Mouse (Mus musculus) kidney, postnatal 10 days (tissue): Measurements from ENCODE around the gene Scn8a.
A peak's percentile ranks its signal among the peaks of the same experiment; 100 is the strongest.
"Not testable (repeated sequence)": the region's sequence is repeated elsewhere in the genome, so short reads cannot be mapped to it uniquely, and the experiment has no call there.

Source experiments
- DNase-seq: peaks from one replicate; pipeline ENCODE4 v3.0.0; 2021; ENCODE audit warnings: mixed read lengths

Gene Scn8a

GRCm38 (mm10) chr15:100869558-100869957 is at the start of gene Scn8a:
Gene Scn8a (plus strand): TSS chr15:100869858.
- DNase-seq, result no peak

- peak; percentile 64 for DNase-seq
These were observed 47.8 kb upstream of the Scn8a start for GRCm38 (mm10) chr15:100821824-100822223.

- not testable (repeated sequence) for DNase-seq
These were observed 47.3 kb upstream of the Scn8a start for GRCm38 (mm10) chr15:100822370-100822769.

GRCm38 (mm10) chr15:100825249-100825856 is 44.3 kb upstream of the Scn8a start:
- DNase-seq, result no peak

- no peak for DNase-seq
These were observed 43.6 kb upstream of the Scn8a start for GRCm38 (mm10) chr15:100826076-100826475.

GRCm38 (mm10) chr15:100829775-100830174 is 39.9 kb upstream of the Scn8a start:
- no peak for DNase-seq

- no peak for DNase-seq
These were observed 39.0 kb upstream of the Scn8a start for GRCm38 (mm10) chr15:100830682-100831081.

- DNase-seq, result no peak
These were observed 37.5 kb upstream of the Scn8a start for GRCm38 (mm10) chr15:100832144-100832543.

GRCm38 (mm10) chr15:100832784-100833183 is 36.9 kb upstream of the Scn8a start:
- peak; percentile 7 for DNase-seq

GRCm38 (mm10) chr15:100836729-100837128 is 32.9 kb upstream of the Scn8a start:
- no peak for DNase-seq

GRCm38 (mm10) chr15:100838607-100839207 is 31.0 kb upstream of the Scn8a start:
- peak; percentile 82 for DNase-seq

- DNase-seq, result no peak
These were observed 25.3 kb upstream of the Scn8a start for GRCm38 (mm10) chr15:100844336-100844735.

- peak; percentile 77 for DNase-seq
These were observed 24.4 kb upstream of the Scn8a start for GRCm38 (mm10) chr15:100845049-100845879.

- no peak for DNase-seq
These were observed 22.5 kb upstream of the Scn8a start for GRCm38 (mm10) chr15:100847193-100847592.

- no peak for DNase-seq
These were observed 12.1 kb upstream of the Scn8a start for GRCm38 (mm10) chr15:100857586-100857985.

- DNase-seq, result no peak
These were observed 8.8 kb upstream of the Scn8a start for GRCm38 (mm10) chr15:100860856-100861255.

- no peak for DNase-seq
These were observed 4.1 kb upstream of the Scn8a start for GRCm38 (mm10) chr15:100865556-100865955.

- peak; percentile 81 for DNase-seq
These were observed 530 bp downstream of the Scn8a start for GRCm38 (mm10) chr15:100870001-100870774.

- DNase-seq, result peak; percentile 72
These were observed 1.1 kb downstream of the Scn8a start for GRCm38 (mm10) chr15:100870775-100871106.

GRCm38 (mm10) chr15:100871107-100872011 is 1.7 kb downstream of the Scn8a start:
- DNase-seq, result no peak

GRCm38 (mm10) chr15:100873155-100873554 is 3.5 kb downstream of the Scn8a start:
- peak; percentile 93 for DNase-seq

GRCm38 (mm10) chr15:100879073-100879472 is 9.4 kb downstream of the Scn8a start:
- no peak for DNase-seq
